Comparison of ENCODE assay signal across 9 mouse cellular contexts in genomic region chr11:118196824-118197388, GRCm38 (mm10). TPM values are rescaled to one million over a fixed set of nuclear protein-coding genes. Genes with fewer than 3 reads are reported as not detected.
A peak's percentile ranks its signal among the peaks of the same experiment; 100 is the strongest.
DNase-seq lines count a peak whose midpoint lies in the region; ATAC-seq and TF ChIP-seq lines count a peak whose summit lies in the region.
"Had no signal": no experiment of that assay in that cellular context is flagged by ENCODE, and none has a peak within 500 bp of the region (broad histone marks: within the 10 kb centered on the region; RNA-seq: fewer than 3 reads in every experiment).

No protein-coding gene starts in this region.

- H3K4me3 ChIP-seq in kidney, adult 2 months (ENCODE audit: insufficient read depth, low read depth, low read length), result no peak overlapping the region
- no peak overlapping the region for H3K4me3 ChIP-seq in heart, postnatal 0 days (ENCODE audit: low read depth, low read length)
- no peak overlapping the region for H3K4me3 ChIP-seq in midbrain, postnatal 0 days (ENCODE audit: low read depth, low read length)

- H3K4me1 ChIP-seq in kidney, adult 2 months (ENCODE audit: control insufficient read depth, insufficient read depth, low read length), result peaks cover 78% of the 10 kb centered on the region
- H3K4me1 ChIP-seq in heart, postnatal 0 days (ENCODE audit: control insufficient read depth, insufficient read depth), result peaks cover 88% of the 10 kb centered on the region
- H3K4me1 ChIP-seq in midbrain, postnatal 0 days (ENCODE audit: insufficient read depth, low read length), result peaks cover 36% of the 10 kb centered on the region

- no peaks in the 10 kb centered on the region for H3K9me3 ChIP-seq in heart, postnatal 0 days (replicated peaks; ENCODE audit: control insufficient read depth, low read length)
- no peaks in the 10 kb centered on the region for H3K9me3 ChIP-seq in midbrain, postnatal 0 days (ENCODE audit: low read length)

- H3K4me2 ChIP-seq in heart, postnatal 0 days (ENCODE audit: low read depth, low read length), result no peak overlapping the region
- no peak overlapping the region for H3K4me2 ChIP-seq in midbrain, postnatal 0 days (ENCODE audit: low read depth, low read length, poor library complexity, severe bottlenecking)

- no peaks in the 10 kb centered on the region for H3K36me3 ChIP-seq in kidney, adult 2 months (ENCODE audit: control insufficient read depth, insufficient read depth, low read length)
- H3K36me3 ChIP-seq in heart, postnatal 0 days (replicated peaks; ENCODE audit: control insufficient read depth, insufficient read depth, low read length), result peaks cover 8% of the 10 kb centered on the region; the same call in 1 of the 2 replicates
- peaks cover 7% of the 10 kb centered on the region; the same call in 1 of the 2 replicates for H3K36me3 ChIP-seq in midbrain, postnatal 0 days (ENCODE audit: insufficient read depth, low read length)

- H3K27me3 ChIP-seq in kidney, adult 2 months (replicated peaks; ENCODE audit: control insufficient read depth, insufficient read depth, low read length), result no peaks in the 10 kb centered on the region
- no peaks in the 10 kb centered on the region for H3K27me3 ChIP-seq in heart, postnatal 0 days (ENCODE audit: control insufficient read depth, insufficient read depth, low read length)
- H3K27me3 ChIP-seq in midbrain, postnatal 0 days (ENCODE audit: insufficient read depth, low read length), result no peaks in the 10 kb centered on the region

- ATAC-seq in heart, postnatal 0 days (ENCODE audit: insufficient read depth, low read depth), result no peak
- no peak for ATAC-seq in midbrain, postnatal 0 days (ENCODE audit: low FRiP score)

- TF ChIP-seq CTCF in kidney, adult 2 months (conservative IDR thresholded peaks at IDR 0.05; ENCODE audit: insufficient read depth, insufficient read length, low read depth, low read length), result no peak
- no peak for TF ChIP-seq CTCF in heart, postnatal 0 days (IDR thresholded peaks at IDR 0.05; ENCODE audit: low read depth)
- TF ChIP-seq CTCF in midbrain, postnatal 0 days (IDR thresholded peaks at IDR 0.05), result no peak

- 29% methylated on average over 10 of the region's 10 CpGs for WGBS in kidney, adult 2 months
- WGBS in heart, postnatal 0 days, result 24% methylated on average over 10 of the region's 10 CpGs
- WGBS in midbrain, postnatal 0 days, result 35% methylated on average over 10 of the region's 10 CpGs

- H3K9ac ChIP-seq in heart, postnatal 0 days (replicated peaks; ENCODE audit: low read depth, low read length), result no peak overlapping the region
- H3K9ac ChIP-seq in midbrain, postnatal 0 days (replicated peaks; ENCODE audit: low read length, poor library complexity, severe bottlenecking), result no peak overlapping the region

- 0 out of 2 replicates have a peak overlapping the region, but pooled peaks have one; percentile 10 for H3K27ac ChIP-seq in kidney, adult 2 months (ENCODE audit: insufficient read depth, low read depth, low read length)
- H3K27ac ChIP-seq in heart, postnatal 0 days (ENCODE audit: low read depth), result peak overlapping the region; percentile 47
- H3K27ac ChIP-seq in midbrain, postnatal 0 days (ENCODE audit: low read depth, low read length), result 0 out of 2 replicates have a peak overlapping the region, but pooled peaks have one; percentile 7

- TF ChIP-seq POLR2A in kidney, adult 2 months (IDR thresholded peaks at IDR 0.05; ENCODE audit: low read depth, low read length), result no peak

- DNase-seq in adrenal gland, adult (ENCODE audit: inconsistent age in 2 of 2, low spot score in 1 of 2), result peak; percentile 38 to 79
- no peak for DNase-seq in adrenal gland, postnatal 4 days (ENCODE audit: low spot score in 2 of 2)
- DNase-seq in kidney, adult 2 months, result peak; percentile 55
- DNase-seq in kidney, postnatal 25 days, result no peak
- DNase-seq in heart, postnatal 0 days (ENCODE audit: low spot score), result no peak
- DNase-seq in midbrain, postnatal 0 days (ENCODE audit: low spot score), result no peak
- DNase-seq in ovary, adult 18-20 months (ENCODE audit: low spot score), result no peak
- DNase-seq in urinary bladder, postnatal 14 days (ENCODE audit: low spot score), result no peak
- DNase-seq: thymus, postnatal 36 days had no signal

- no peak for TF ChIP-seq EP300 in heart, postnatal 0 days (IDR thresholded peaks at IDR 0.05; ENCODE audit: low read depth)

RNA-seq across cellular contexts. Expression of gene Cyth1, which starts 51.5 kb away (rescaled TPM):
- total RNA-seq in adrenal gland, postnatal 4 days (2021), result 10 to 100 TPM; 30.3 to 31.5 TPM
- 18.9 and 19.5 TPM in 2 replicates for polyA plus RNA-seq in kidney, adult 2 months (2012; rRNA removed)
- total RNA-seq in heart, postnatal 0 days (2014; rRNA removed; ENCODE audit: low replicate concordance), result 49.8 and 50.1 TPM in 2 replicates
- 21.4 TPM in 2 replicates for polyA plus RNA-seq in heart, postnatal 0 days (2015; fragmentation: Nextera tagmentation; extraction: Ambion mirVana)
- 40.2 and 54.1 TPM in 2 replicates for total RNA-seq in midbrain, postnatal 0 days (2014; rRNA removed)
- polyA plus RNA-seq in midbrain, postnatal 0 days (2015; fragmentation: Nextera tagmentation; extraction: Ambion mirVana), result 20.0 and 21.6 TPM in 2 replicates

Comparison
In these comparisons a context has a peak if more than half of its experiments do, and no peak if none do; other contexts are left out.
1. DNase-seq: peak in adrenal gland, adult (2 of 2) and kidney, adult 2 months (single experiment); none in adrenal gland, postnatal 4 days (0 of 2), kidney, postnatal 25 days (0 of 2), heart, postnatal 0 days (single experiment), midbrain, postnatal 0 days (single experiment), ovary, adult 18-20 months (single experiment) and urinary bladder, postnatal 14 days (single experiment).
2. Peak in every context shown above with its lines, with median percentiles within 50 percentile points of each other: H3K27ac ChIP-seq.